Mouse (Mus musculus): Measurements from ENCODE around the gene Ttc12. TPM values are rescaled to one million over a fixed set of nuclear protein-coding genes. Genes with fewer than 3 reads are reported as not detected.

The Ttc12 gene
- total RNA-seq, 1 experiment from 2014 or later, result 2.4 TPM

- ATAC-seq (replicated peaks; ENCODE audit: insufficient number of reproducible peaks, low FRiP score, low TSS enrichment, poor library complexity, severe bottlenecking), result no peak
Measured at GRCm38 (mm10) chr9:49423866-49424265, 62.2 kb downstream of the Ttc12 start.

GRCm38 (mm10) chr9:49410621-49411020 is 75.4 kb downstream of the Ttc12 start:
- no peak for ATAC-seq (replicated peaks; ENCODE audit: insufficient number of reproducible peaks, low FRiP score, low TSS enrichment, poor library complexity, severe bottlenecking)

- ATAC-seq (replicated peaks; ENCODE audit: insufficient number of reproducible peaks, low FRiP score, low TSS enrichment, poor library complexity, severe bottlenecking), result no peak
Measured at GRCm38 (mm10) chr9:49407028-49407427, 79.0 kb downstream of the Ttc12 start.

GRCm38 (mm10) chr9:49403711-49404110 is 82.3 kb downstream of the Ttc12 start:
- ATAC-seq (replicated peaks; ENCODE audit: insufficient number of reproducible peaks, low FRiP score, low TSS enrichment, poor library complexity, severe bottlenecking), result no peak

DNA sequence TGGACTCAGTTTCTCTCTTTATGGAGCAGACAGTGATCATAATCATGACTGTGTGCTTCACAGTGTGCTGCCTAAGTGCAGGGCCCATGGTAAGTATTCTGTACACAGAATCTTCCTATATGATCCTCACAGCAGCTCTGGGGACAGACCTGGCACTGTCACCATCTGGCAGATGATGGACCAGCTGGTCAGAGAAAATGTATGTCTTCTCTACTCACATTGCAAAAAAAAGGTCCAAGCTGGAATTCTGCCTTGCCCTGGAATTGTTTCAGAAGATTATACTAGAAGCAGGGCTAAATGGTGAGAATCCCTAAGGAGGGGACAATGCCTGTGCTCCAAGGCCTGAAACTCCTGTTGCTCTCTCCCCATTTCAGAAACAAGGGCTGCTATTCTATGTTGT is 90.0 kb downstream of the Ttc12 start:
- ATAC-seq (replicated peaks; ENCODE audit: insufficient number of reproducible peaks, low FRiP score, low TSS enrichment, poor library complexity, severe bottlenecking), result no peak

GRCm38 (mm10) chr9:49392242-49392641 is 93.8 kb downstream of the Ttc12 start:
- no peak for ATAC-seq (replicated peaks; ENCODE audit: insufficient number of reproducible peaks, low FRiP score, low TSS enrichment, poor library complexity, severe bottlenecking)

Other genes with a start within 250 kb of the Ttc12 start
- not detected in 3 replicates for gene Gm4894, start 235.7 kb downstream of the Ttc12 start, total RNA-seq (2017)
- gene Drd2, start 145.6 kb downstream of the Ttc12 start, total RNA-seq (2017), result not detected in 3 replicates
- not detected in 3 replicates for gene Ankk1, start 59.2 kb downstream of the Ttc12 start, total RNA-seq (2017)

All from monocyte, adult 5-6 weeks (primary cell).